Mouse (Mus musculus) embryonic facial prominence, embryonic 15.5 days (tissue): ENCODE data around the gene Myo10. TPM values are rescaled to one million over a fixed set of nuclear protein-coding genes. Genes with fewer than 3 reads are reported as not detected.

Source experiments
- ATAC-seq: fragments of 200-750 bp; cut with Nextera tagmentation; 2 replicates; pipeline ENCODE4 v1.8.0; 2017; ENCODE audit warnings: low read depth, moderate TSS enrichment; ENCODE audit not compliant: insufficient number of reproducible peaks, low FRiP score, low TSS enrichment
- H3K27ac ChIP-seq: fragments of 300-500 bp; sonication (generic); replicated peaks from 2 replicates; pipeline ENCODE4 v1.5.1; 2015; ENCODE audit warnings: mild to moderate bottlenecking, inconsistent platforms
- H3K27me3 ChIP-seq: fragments of 300-500 bp; sonication (generic); 2 replicates; pipeline ENCODE4 v1.6.1; 2015; ENCODE audit warnings: inconsistent platforms
- H3K36me3 ChIP-seq: fragments of 300-500 bp; sonication (generic); 2 replicates; pipeline ENCODE4 v1.6.1; 2015; ENCODE audit warnings: mild to moderate bottlenecking, inconsistent platforms
- H3K4me1 ChIP-seq: fragments of 300-500 bp; sonication (generic); 2 replicates; pipeline ENCODE4 v1.6.1; 2015; ENCODE audit warnings: inconsistent platforms
- H3K4me2 ChIP-seq: fragments of 300-500 bp; sonication (generic); replicated peaks from 2 replicates; pipeline ENCODE4 v1.6.1; 2015; ENCODE audit warnings: mild to moderate bottlenecking, inconsistent platforms
- H3K4me3 ChIP-seq: fragments of 300-500 bp; sonication (generic); replicated peaks from 2 replicates; pipeline ENCODE4 v1.5.1; 2015; ENCODE audit warnings: mild to moderate bottlenecking, inconsistent platforms
- H3K9ac ChIP-seq: fragments of 300-500 bp; sonication (generic); 2 replicates; pipeline ENCODE4 v1.6.1; 2015; ENCODE audit warnings: inconsistent platforms
- H3K9me3 ChIP-seq: fragments of 300-500 bp; sonication (generic); replicated peaks from 2 replicates; pipeline ENCODE4 v1.6.1; 2016; ENCODE audit warnings: inconsistent platforms
- WGBS: fragments of 180-500 bp; shearing (Covaris S2); methylation state at CpG from one replicate; pipeline ENCODE4 v1.1.7; 2015; 5-methylcytosine and 5-hydroxymethylcytosine counted together
- polyA plus RNA-seq: library from polyadenylated mRNA; unstranded; fragments of >200 nt; fragmentation: Nextera tagmentation; extraction: Ambion mirVana; gene quantifications from 2 replicates; pipeline ENCODE4 v1.2.1, GENCODE M21; 2015

Gene Myo10
- polyA plus RNA-seq, 1 experiment from 2014 or later: 34.0 TPM

GRCm38 (mm10) chr15:25680269-25680818 is 58.0 kb downstream of the Myo10 start:
- no peak overlapping the region for H3K4me3 ChIP-seq
- no peaks in the 10 kb centered on the region for H3K36me3 ChIP-seq
- H3K9me3 ChIP-seq: no peaks in the 10 kb centered on the region
- peaks cover 63% of the 10 kb centered on the region for H3K4me1 ChIP-seq
- no peak overlapping the region for H3K9ac ChIP-seq
- peak overlapping the region; percentile 55; the same call in 1 of the 2 replicates for H3K27ac ChIP-seq
- no peak overlapping the region for H3K4me2 ChIP-seq
- no peak; the same call in 1 of the 2 replicates for ATAC-seq
- H3K27me3 ChIP-seq: no peaks in the 10 kb centered on the region
- 53% methylated on average over 10 of the region's 10 CpGs for WGBS

GRCm38 (mm10) chr15:25682953-25683507 is 60.7 kb downstream of the Myo10 start:
- ATAC-seq: no peak
- no peaks in the 10 kb centered on the region for H3K9me3 ChIP-seq
- no peak overlapping the region for H3K9ac ChIP-seq
- H3K27me3 ChIP-seq: no peaks in the 10 kb centered on the region
- no peak overlapping the region for H3K4me3 ChIP-seq
- H3K4me2 ChIP-seq: peak overlapping the region; percentile 19; the same call in 1 of the 2 replicates
- peaks cover 41% of the 10 kb centered on the region for H3K4me1 ChIP-seq
- peak overlapping the region; percentile 66; the same call in 1 of the 2 replicates for H3K27ac ChIP-seq
- 25% methylated on average over 13 of the region's 13 CpGs for WGBS
- no peaks in the 10 kb centered on the region for H3K36me3 ChIP-seq

- Histone ChIP-seq H3K9ac (no peak overlapping the region), H3K36me3 (no peaks in the 10 kb centered on the region), H3K4me1 (peaks cover 28% of the 10 kb centered on the region), H3K4me2 (no peak overlapping the region), H3K9me3 (no peaks in the 10 kb centered on the region), H3K27me3 (no peaks in the 10 kb centered on the region), H3K4me3 (no peak overlapping the region), H3K27ac (0 out of 2 replicates have a peak overlapping the region, but pooled peaks have one; percentile 36)
- no peak for ATAC-seq
- 74% methylated on average over 9 of the region's 9 CpGs for WGBS
These were observed 62.9 kb downstream of the Myo10 start for GRCm38 (mm10) chr15:25685186-25685585.

- no peak overlapping the region for H3K9ac ChIP-seq
- H3K9me3 ChIP-seq: no peaks in the 10 kb centered on the region
- no peaks in the 10 kb centered on the region for H3K36me3 ChIP-seq
- 51% methylated on average over 9 of the region's 9 CpGs for WGBS
- H3K4me2 ChIP-seq: no peak overlapping the region
- no peak overlapping the region; the same call in 1 of the 2 replicates for H3K27ac ChIP-seq
- H3K4me3 ChIP-seq: no peak overlapping the region
- ATAC-seq: peak; percentile 44; the same call in 1 of the 2 replicates
- no peaks in the 10 kb centered on the region for H3K27me3 ChIP-seq
- H3K4me1 ChIP-seq: peaks cover 34% of the 10 kb centered on the region
These were observed 66.3 kb downstream of the Myo10 start for GRCm38 (mm10) chr15:25688424-25689283.

- H3K36me3 ChIP-seq: no peaks in the 10 kb centered on the region
- H3K9me3 ChIP-seq: no peaks in the 10 kb centered on the region
- ATAC-seq: no peak
- no peak overlapping the region for H3K27ac ChIP-seq
- no peak overlapping the region for H3K9ac ChIP-seq
- H3K27me3 ChIP-seq: no peaks in the 10 kb centered on the region
- no peak overlapping the region for H3K4me3 ChIP-seq
- H3K4me2 ChIP-seq: no peak overlapping the region
- peaks cover 38% of the 10 kb centered on the region for H3K4me1 ChIP-seq
- WGBS: 73% methylated on average over 8 of the region's 8 CpGs
These were observed 67.2 kb downstream of the Myo10 start for GRCm38 (mm10) chr15:25689477-25689876.

- 61% methylated on average over 15 of the region's 15 CpGs for WGBS
- no peak overlapping the region for H3K27ac ChIP-seq
- no peak for ATAC-seq
These were observed 67.9 kb downstream of the Myo10 start for GRCm38 (mm10) chr15:25690066-25690745.

GRCm38 (mm10) chr15:25690746-25691105 is 68.4 kb downstream of the Myo10 start:
- Histone ChIP-seq H3K4me2 (no peak overlapping the region), H3K9me3 (no peaks in the 10 kb centered on the region), H3K27me3 (no peaks in the 10 kb centered on the region), H3K4me3 (no peak overlapping the region), H3K4me1 (peaks cover 42% of the 10 kb centered on the region), H3K27ac (0 out of 2 replicates have a peak overlapping the region, but pooled peaks have one; percentile 28), H3K9ac (no peak overlapping the region), H3K36me3 (no peaks in the 10 kb centered on the region)
- WGBS: 74% methylated on average over 4 of the region's 4 CpGs
- ATAC-seq: no peak

More at GRCm38 (mm10) chr15:25690066-25690745, 67.9 kb downstream of the Myo10 start:
- Histone ChIP-seq H3K4me2 (no peak overlapping the region), H3K36me3 (no peaks in the 10 kb centered on the region), H3K9me3 (no peaks in the 10 kb centered on the region), H3K4me3 (no peak overlapping the region), H3K27me3 (no peaks in the 10 kb centered on the region), H3K4me1 (peaks cover 38% of the 10 kb centered on the region), H3K9ac (no peak overlapping the region)

GRCm38 (mm10) chr15:25692254-25692950 is 70.1 kb downstream of the Myo10 start:
- no peaks in the 10 kb centered on the region for H3K9me3 ChIP-seq
- H3K27me3 ChIP-seq: no peaks in the 10 kb centered on the region
- no peak overlapping the region for H3K4me2 ChIP-seq
- H3K27ac ChIP-seq: peak overlapping the region; percentile 66; the same call in 1 of the 2 replicates
- no peak overlapping the region for H3K9ac ChIP-seq
- H3K4me1 ChIP-seq: peaks cover 46% of the 10 kb centered on the region
- no peak for ATAC-seq
- H3K36me3 ChIP-seq: no peaks in the 10 kb centered on the region
- no peak overlapping the region for H3K4me3 ChIP-seq
- WGBS: 47% methylated on average over 21 of the region's 21 CpGs

GRCm38 (mm10) chr15:25693708-25694107 is 71.4 kb downstream of the Myo10 start:
- Histone ChIP-seq H3K4me2 (no peak overlapping the region), H3K27ac (peak overlapping the region; percentile 67), H3K9ac (no peak overlapping the region), H3K4me3 (no peak overlapping the region), H3K36me3 (no peaks in the 10 kb centered on the region), H3K27me3 (no peaks in the 10 kb centered on the region), H3K9me3 (no peaks in the 10 kb centered on the region), H3K4me1 (peaks cover 44% of the 10 kb centered on the region)
- no peak for ATAC-seq
- WGBS: 59% methylated on average over 11 of the region's 11 CpGs

GRCm38 (mm10) chr15:25694749-25695148 is 72.4 kb downstream of the Myo10 start:
- H3K9ac ChIP-seq: no peak overlapping the region
- no peak for ATAC-seq
- 92% methylated on average over 4 of the region's 4 CpGs for WGBS
- H3K4me1 ChIP-seq: peaks cover 47% of the 10 kb centered on the region
- H3K27ac ChIP-seq: no peak overlapping the region
- H3K4me3 ChIP-seq: no peak overlapping the region
- no peaks in the 10 kb centered on the region for H3K27me3 ChIP-seq
- no peak overlapping the region for H3K4me2 ChIP-seq
- H3K9me3 ChIP-seq: no peaks in the 10 kb centered on the region
- no peaks in the 10 kb centered on the region for H3K36me3 ChIP-seq
